Mouse (Mus musculus): ENCODE measurements around the gene Tnfaip3. TPM values are rescaled to one million over a fixed set of nuclear protein-coding genes. Genes with fewer than 3 reads are reported as not detected.

Gene Tnfaip3
- polyA plus RNA-seq (2014; fragmentation: Nextera tagmentation; extraction: Ambion mirVana), result 2.1 and 2.7 TPM in 2 replicates

DNA sequence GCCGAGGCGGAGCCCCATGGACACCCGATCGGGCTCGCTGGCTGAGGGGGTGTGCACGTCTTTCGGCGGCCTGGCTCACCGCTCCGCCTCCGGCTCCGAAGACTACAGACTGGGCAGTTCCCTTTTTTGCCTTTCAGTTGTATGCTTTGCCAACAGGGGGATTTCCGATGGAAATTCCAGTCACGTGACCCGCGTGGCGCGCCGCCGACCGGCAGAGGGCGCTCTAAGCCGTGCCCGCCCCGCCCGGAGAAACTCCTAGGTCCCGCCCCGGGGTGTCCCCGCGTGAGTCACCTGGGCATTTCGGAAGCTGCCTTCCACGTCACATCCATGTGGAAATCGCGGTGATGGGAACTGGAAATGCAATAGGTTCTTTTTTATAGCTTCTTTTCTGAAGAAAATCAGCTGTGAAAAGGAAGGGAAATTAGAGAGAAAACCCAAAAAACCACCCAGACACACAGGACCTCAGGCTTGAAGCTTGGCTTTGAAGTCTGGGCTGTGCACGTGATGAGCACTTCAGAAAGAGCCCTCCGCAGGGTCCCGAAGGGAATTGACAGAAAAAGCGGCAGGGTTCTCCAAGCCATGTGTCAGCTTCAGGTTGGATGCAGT is at the start of gene Tnfaip3:
TSS of gene Tnfaip3 (minus strand) at position 401 of the 606 bp plus-strand sequence.
- ATAC-seq (ENCODE audit: low read depth), result peak; percentile 95
- H3K27ac ChIP-seq (ENCODE audit: low read depth, low read length), result peak within 1 kb of the TSS; percentile 48; the same call in 1 of the 2 replicates
- H3K36me3 ChIP-seq (ENCODE audit: control insufficient read depth, insufficient read depth, low read length), result no peaks in the 10 kb centered on the region
- peaks cover 3% of the 10 kb centered on the region; the same call in 1 of the 2 replicates for H3K4me1 ChIP-seq (ENCODE audit: control insufficient read depth, insufficient read depth, low read length)
- peak within 1 kb of the TSS; percentile 75 for H3K9ac ChIP-seq (replicated peaks; ENCODE audit: low read depth, low read length)
- under 1% methylated on average over 38 of the region's 38 CpGs for WGBS
- H3K27me3 ChIP-seq (ENCODE audit: control insufficient read depth, insufficient read depth, low read length), result no peaks in the 10 kb centered on the region
- no peaks in the 10 kb centered on the region for H3K9me3 ChIP-seq (ENCODE audit: control insufficient read depth, low read length)
- H3K4me2 ChIP-seq (ENCODE audit: low read depth, low read length), result peak within 1 kb of the TSS; percentile 94
- H3K4me3 ChIP-seq (ENCODE audit: low read depth, low read length), result peak within 1 kb of the TSS; percentile 91

DNA sequence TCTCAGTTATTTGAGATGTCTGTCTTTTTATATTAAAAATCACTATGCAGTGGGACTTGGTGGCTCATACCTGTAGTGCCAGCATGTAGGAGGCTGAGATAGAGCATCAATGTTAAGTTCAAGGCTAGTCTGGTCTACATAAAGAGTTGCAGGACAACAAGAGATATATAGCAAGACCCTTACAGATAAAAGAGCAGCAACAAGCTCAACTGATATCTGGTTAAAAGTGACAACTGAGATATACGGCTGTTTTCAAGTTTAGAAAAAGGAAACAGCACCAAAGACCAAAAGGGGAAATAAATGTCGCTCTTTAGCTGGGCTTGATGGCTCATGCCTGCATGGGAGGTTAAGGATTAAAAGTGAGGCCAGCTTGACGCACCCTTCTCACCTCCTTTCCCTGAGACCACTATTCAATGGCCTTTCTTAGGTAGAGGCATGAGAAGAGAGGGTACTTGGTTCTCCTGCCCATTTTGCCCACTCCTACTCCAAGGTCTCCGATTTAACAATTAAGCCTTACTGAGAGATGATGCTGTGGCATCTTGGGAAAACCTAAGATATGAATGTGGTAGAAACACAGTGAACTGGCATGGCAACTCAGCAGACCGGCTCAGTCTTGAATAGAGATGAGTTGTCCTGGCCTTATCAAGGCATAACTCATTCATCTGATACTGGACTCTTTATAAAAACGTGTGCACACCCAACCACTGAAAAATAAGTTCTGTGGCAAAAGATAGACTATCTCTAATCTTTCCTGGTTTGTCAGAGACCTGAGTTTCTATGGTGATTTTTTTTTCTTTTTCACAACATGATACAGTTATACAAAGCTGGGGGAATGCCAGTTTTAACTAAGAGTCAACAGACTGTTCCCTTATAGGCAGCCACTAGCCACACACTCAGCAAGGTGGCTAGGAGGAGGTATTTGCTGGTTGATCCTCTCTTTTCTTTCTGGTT is 49.5 kb upstream of the Tnfaip3 start:
- no peak overlapping the region for H3K4me2 ChIP-seq (ENCODE audit: low read depth, low read length)
- H3K36me3 ChIP-seq (ENCODE audit: control insufficient read depth, insufficient read depth, low read length), result no peaks in the 10 kb centered on the region
- no peaks in the 10 kb centered on the region for H3K4me1 ChIP-seq (ENCODE audit: control insufficient read depth, insufficient read depth, low read length)
- no peak overlapping the region for H3K4me3 ChIP-seq (ENCODE audit: low read depth, low read length)
- no peak overlapping the region for H3K9ac ChIP-seq (replicated peaks; ENCODE audit: low read depth, low read length)
- 82% methylated on average over 6 of the region's 6 CpGs for WGBS
- no peaks in the 10 kb centered on the region for H3K9me3 ChIP-seq (ENCODE audit: control insufficient read depth, low read length)
- no peak for ATAC-seq (ENCODE audit: low read depth)
- no peaks in the 10 kb centered on the region for H3K27me3 ChIP-seq (ENCODE audit: control insufficient read depth, insufficient read depth, low read length)
- no peak overlapping the region for H3K27ac ChIP-seq (ENCODE audit: low read depth, low read length)

DNA sequence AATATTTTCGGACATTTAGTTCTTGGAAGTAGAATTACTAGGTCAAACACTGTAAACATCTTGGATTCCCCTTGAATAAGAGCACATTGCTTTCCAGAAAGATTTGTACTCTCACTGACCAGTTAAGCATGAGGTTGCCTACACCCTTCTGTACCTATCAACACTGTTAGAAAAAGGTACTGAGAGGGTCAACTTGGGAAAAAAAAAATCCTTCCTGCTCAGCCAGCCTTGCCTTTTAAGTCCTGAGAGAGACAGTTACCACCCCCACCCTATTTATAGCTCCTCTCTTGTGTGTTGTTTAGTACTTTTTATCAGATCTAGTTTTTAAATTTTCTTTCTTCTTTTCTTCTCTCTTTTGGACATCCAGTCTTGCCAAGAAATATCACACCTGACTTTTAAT is 48.2 kb upstream of the Tnfaip3 start:
- no peaks in the 10 kb centered on the region for H3K9me3 ChIP-seq (ENCODE audit: control insufficient read depth, low read length)
- no peak for ATAC-seq (ENCODE audit: low read depth)
- no peaks in the 10 kb centered on the region for H3K4me1 ChIP-seq (ENCODE audit: control insufficient read depth, insufficient read depth, low read length)
- H3K4me2 ChIP-seq (ENCODE audit: low read depth, low read length), result no peak overlapping the region
- no peaks in the 10 kb centered on the region for H3K27me3 ChIP-seq (ENCODE audit: control insufficient read depth, insufficient read depth, low read length)
- 88% methylated on average over 1 of the region's 1 CpGs for WGBS
- H3K9ac ChIP-seq (replicated peaks; ENCODE audit: low read depth, low read length), result no peak overlapping the region
- no peaks in the 10 kb centered on the region for H3K36me3 ChIP-seq (ENCODE audit: control insufficient read depth, insufficient read depth, low read length)
- H3K27ac ChIP-seq (ENCODE audit: low read depth, low read length), result no peak overlapping the region
- no peak overlapping the region for H3K4me3 ChIP-seq (ENCODE audit: low read depth, low read length)

DNA sequence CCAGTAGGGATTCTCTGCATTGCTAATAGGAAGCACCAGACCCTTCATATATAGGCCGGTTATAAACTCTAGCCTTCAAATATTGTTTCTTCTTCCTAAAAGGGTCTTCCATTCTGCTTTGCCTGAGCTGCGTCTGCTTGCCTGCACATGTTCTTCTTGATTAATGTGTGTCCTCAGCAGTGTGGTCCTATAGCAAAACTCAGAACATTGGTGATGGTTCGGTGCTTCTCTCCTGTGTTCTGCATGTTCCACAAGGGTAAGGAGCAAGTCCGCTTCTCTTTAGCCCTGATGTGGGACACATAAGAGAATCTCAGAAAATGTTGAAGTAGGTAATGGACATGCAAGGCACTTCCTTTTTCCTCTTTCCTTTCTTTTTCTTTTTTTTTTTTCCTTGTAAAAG is 47.8 kb upstream of the Tnfaip3 start:
- Histone ChIP-seq H3K27me3 (ENCODE audit: control insufficient read depth, insufficient read depth, low read length) (no peaks in the 10 kb centered on the region), H3K9ac (replicated peaks; ENCODE audit: low read depth, low read length) (no peak overlapping the region), H3K4me3 (ENCODE audit: low read depth, low read length) (no peak overlapping the region), H3K4me1 (ENCODE audit: control insufficient read depth, insufficient read depth, low read length) (no peaks in the 10 kb centered on the region), H3K36me3 (ENCODE audit: control insufficient read depth, insufficient read depth, low read length) (no peaks in the 10 kb centered on the region), H3K4me2 (ENCODE audit: low read depth, low read length) (no peak overlapping the region), H3K9me3 (ENCODE audit: control insufficient read depth, low read length) (no peaks in the 10 kb centered on the region), H3K27ac (ENCODE audit: low read depth, low read length) (no peak overlapping the region)
- WGBS, result 88% methylated on average over 4 of the region's 4 CpGs
- no peak for ATAC-seq (ENCODE audit: low read depth)

DNA sequence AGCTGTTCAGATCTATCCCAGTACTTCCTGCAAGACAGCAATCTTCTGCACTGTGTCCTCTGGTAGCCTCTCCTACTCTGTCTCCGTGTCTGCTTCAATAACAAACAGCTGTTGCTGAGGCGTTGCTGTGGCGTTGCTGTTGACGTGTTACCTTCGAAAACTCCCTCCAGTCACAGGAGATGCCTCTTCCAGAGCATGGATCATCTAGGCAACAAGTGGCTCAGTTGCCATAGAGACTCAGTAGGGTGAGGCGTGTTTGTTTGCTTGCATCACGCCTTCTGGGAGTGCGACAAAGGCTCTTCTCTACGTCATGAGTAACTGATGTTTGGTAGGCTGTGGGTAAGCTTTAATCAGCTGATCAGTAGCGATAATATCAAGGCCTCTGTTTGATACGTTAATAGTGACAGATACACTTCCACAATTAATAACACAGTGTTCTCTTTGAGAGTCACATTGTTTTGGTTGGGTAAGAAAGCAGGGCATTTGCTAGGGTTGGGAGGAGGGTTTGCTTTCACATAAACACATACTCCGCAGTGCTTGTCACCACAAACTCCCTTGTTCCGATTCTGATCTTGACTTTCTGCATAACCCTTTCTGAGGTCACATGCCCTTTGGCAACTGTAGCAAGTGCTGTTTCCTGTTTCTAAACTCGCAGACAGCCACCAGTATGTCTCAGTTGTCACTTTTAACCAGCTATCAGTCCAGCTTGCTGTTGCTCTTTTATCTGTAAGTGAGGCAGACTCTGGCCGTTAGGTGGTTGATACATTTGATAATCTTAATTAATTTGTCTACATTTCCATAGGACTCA is 46.8 kb upstream of the Tnfaip3 start:
- H3K4me2 ChIP-seq (ENCODE audit: low read depth, low read length), result no peak overlapping the region
- no peak overlapping the region for H3K27ac ChIP-seq (ENCODE audit: low read depth, low read length)
- no peaks in the 10 kb centered on the region for H3K9me3 ChIP-seq (ENCODE audit: control insufficient read depth, low read length)
- 66% methylated on average over 15 of the region's 15 CpGs for WGBS
- no peaks in the 10 kb centered on the region for H3K27me3 ChIP-seq (ENCODE audit: control insufficient read depth, insufficient read depth, low read length)
- no peaks in the 10 kb centered on the region for H3K36me3 ChIP-seq (ENCODE audit: control insufficient read depth, insufficient read depth, low read length)
- no peak overlapping the region for H3K9ac ChIP-seq (replicated peaks; ENCODE audit: low read depth, low read length)
- ATAC-seq (ENCODE audit: low read depth), result no peak; the same call in 1 of the 2 replicates
- no peaks in the 10 kb centered on the region for H3K4me1 ChIP-seq (ENCODE audit: control insufficient read depth, insufficient read depth, low read length)
- no peak overlapping the region for H3K4me3 ChIP-seq (ENCODE audit: low read depth, low read length)

DNA sequence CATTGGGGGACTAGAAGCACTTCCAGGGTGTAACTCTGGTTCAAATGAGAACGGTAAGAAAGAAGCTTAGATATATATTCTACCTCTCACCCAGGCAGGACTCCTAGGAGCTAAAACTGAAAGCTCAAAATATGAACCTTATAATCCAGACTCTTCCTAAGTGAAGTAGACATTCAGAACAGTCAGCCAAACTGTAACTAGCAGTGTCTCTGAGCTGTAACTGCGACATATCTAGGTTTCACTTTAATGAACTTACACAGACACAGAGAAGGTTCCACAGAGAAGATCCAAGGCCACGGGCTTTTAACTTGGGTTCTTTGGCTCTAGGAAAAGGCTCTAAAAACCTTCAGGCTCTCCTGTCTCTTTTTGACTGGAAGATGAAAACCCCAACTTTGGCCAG is 45.7 kb upstream of the Tnfaip3 start:
- Histone ChIP-seq H3K9ac (replicated peaks; ENCODE audit: low read depth, low read length) (no peak overlapping the region), H3K27me3 (ENCODE audit: control insufficient read depth, insufficient read depth, low read length) (no peaks in the 10 kb centered on the region), H3K4me1 (ENCODE audit: control insufficient read depth, insufficient read depth, low read length) (no peaks in the 10 kb centered on the region), H3K4me2 (ENCODE audit: low read depth, low read length) (no peak overlapping the region), H3K36me3 (ENCODE audit: control insufficient read depth, insufficient read depth, low read length) (no peaks in the 10 kb centered on the region), H3K4me3 (ENCODE audit: low read depth, low read length) (no peak overlapping the region), H3K27ac (ENCODE audit: low read depth, low read length) (no peak overlapping the region), H3K9me3 (ENCODE audit: control insufficient read depth, low read length) (no peaks in the 10 kb centered on the region)
- ATAC-seq (ENCODE audit: low read depth), result no peak
- WGBS, result 95% methylated on average over 3 of the region's 3 CpGs

DNA sequence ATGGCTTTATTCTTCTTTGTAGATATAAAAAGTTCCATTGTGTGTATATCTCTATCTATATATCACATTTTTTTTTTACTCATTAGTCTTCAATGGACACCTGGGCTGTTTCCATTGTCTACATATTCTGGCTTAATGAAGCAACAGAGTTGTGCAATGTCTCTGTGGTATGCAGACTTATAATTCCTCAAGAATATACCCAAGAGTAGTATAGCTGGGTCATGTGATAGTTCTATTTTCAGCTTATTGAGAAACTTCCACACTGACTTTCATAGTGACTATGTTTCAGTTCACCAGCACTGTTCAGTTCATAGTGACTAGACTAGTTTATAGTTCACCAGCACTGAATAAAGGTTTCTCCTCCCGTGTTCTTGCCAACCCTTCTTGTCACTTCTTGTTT is 38.1 kb upstream of the Tnfaip3 start:
- no peaks in the 10 kb centered on the region for H3K9me3 ChIP-seq (ENCODE audit: control insufficient read depth, low read length)
- no peak overlapping the region for H3K4me3 ChIP-seq (ENCODE audit: low read depth, low read length)
- no peaks in the 10 kb centered on the region for H3K36me3 ChIP-seq (ENCODE audit: control insufficient read depth, insufficient read depth, low read length)
- H3K4me2 ChIP-seq (ENCODE audit: low read depth, low read length), result no peak overlapping the region
- WGBS, result 82% methylated on average over 1 of the region's 1 CpGs
- H3K27ac ChIP-seq (ENCODE audit: low read depth, low read length), result no peak overlapping the region
- H3K4me1 ChIP-seq (ENCODE audit: control insufficient read depth, insufficient read depth, low read length), result no peaks in the 10 kb centered on the region
- no peaks in the 10 kb centered on the region for H3K27me3 ChIP-seq (ENCODE audit: control insufficient read depth, insufficient read depth, low read length)
- H3K9ac ChIP-seq (replicated peaks; ENCODE audit: low read depth, low read length), result no peak overlapping the region
- no peak for ATAC-seq (ENCODE audit: low read depth)

DNA sequence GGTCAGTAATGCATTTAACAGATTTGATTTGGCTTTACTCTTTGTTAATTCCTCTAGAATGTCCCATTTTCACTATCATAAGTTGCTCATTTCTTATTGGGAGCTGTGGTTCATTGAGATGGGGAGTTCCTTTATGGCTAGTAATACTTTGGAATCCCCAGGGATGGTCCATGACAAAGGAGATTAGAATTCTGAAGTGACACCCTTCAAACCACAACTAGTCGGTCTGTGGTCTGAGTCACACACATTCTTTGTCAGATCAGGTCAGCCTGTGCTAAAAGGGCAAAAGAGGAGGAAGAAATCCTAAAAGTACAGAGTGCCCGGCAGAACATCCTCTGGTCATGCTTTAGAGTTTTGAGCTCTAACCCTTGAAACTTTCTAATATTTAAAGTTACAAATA is 30.5 kb upstream of the Tnfaip3 start:
- WGBS, result 80% methylated on average over 2 of the region's 2 CpGs
- Histone ChIP-seq H3K9me3 (ENCODE audit: control insufficient read depth, low read length) (no peaks in the 10 kb centered on the region), H3K27ac (ENCODE audit: low read depth, low read length) (no peak overlapping the region), H3K36me3 (ENCODE audit: control insufficient read depth, insufficient read depth, low read length) (no peaks in the 10 kb centered on the region), H3K4me3 (ENCODE audit: low read depth, low read length) (no peak overlapping the region), H3K4me1 (ENCODE audit: control insufficient read depth, insufficient read depth, low read length) (no peaks in the 10 kb centered on the region), H3K27me3 (ENCODE audit: control insufficient read depth, insufficient read depth, low read length) (no peaks in the 10 kb centered on the region), H3K4me2 (ENCODE audit: low read depth, low read length) (no peak overlapping the region), H3K9ac (replicated peaks; ENCODE audit: low read depth, low read length) (no peak overlapping the region)
- ATAC-seq (ENCODE audit: low read depth), result no peak
